Comparison of ENCODE assay signal across 15 mouse cellular contexts in genomic region chr11:103324723-103325122, GRCm38 (mm10). TPM values are rescaled to one million over a fixed set of nuclear protein-coding genes. Genes with fewer than 3 reads are reported as not detected.
DNase-seq lines count a peak whose midpoint lies in the region; ATAC-seq and TF ChIP-seq lines count a peak whose summit lies in the region.
"Had no signal": no experiment of that assay in that cellular context is flagged by ENCODE, and none has a peak within 500 bp of the region (broad histone marks: within the 10 kb centered on the region; RNA-seq: fewer than 3 reads in every experiment).

No protein-coding gene starts in this region.

- no peak overlapping the region for H3K4me3 ChIP-seq in embryonic facial prominence, embryonic 15.5 days (replicated peaks)
- H3K4me3 ChIP-seq in embryonic facial prominence, embryonic 10.5 days = no peak overlapping the region
- no peak overlapping the region for H3K4me3 ChIP-seq in hindbrain, embryonic 14.5 days (replicated peaks; ENCODE audit: low read length)
- no peak overlapping the region for H3K4me3 ChIP-seq in hindbrain, embryonic 16.5 days (ENCODE audit: low read length)
- no peak overlapping the region for H3K4me3 ChIP-seq in midbrain, embryonic 13.5 days (replicated peaks)
- H3K4me3 ChIP-seq in midbrain, embryonic 16.5 days (ENCODE audit: low read depth, low read length) = no peak overlapping the region
- H3K4me3 ChIP-seq in limb, embryonic 10.5 days = no peak overlapping the region
- H3K4me3 ChIP-seq in layer of hippocampus, adult 2 months = no peak overlapping the region
- H3K4me3 ChIP-seq: forebrain, embryonic 15.5 days; left cerebral cortex, adult 2 months; limb, embryonic 12.5 days; stomach, embryonic 15.5 days had no signal

- WGBS in embryonic facial prominence, embryonic 15.5 days = 48% methylated on average over 13 of the region's 13 CpGs
- 68% methylated on average over 13 of the region's 13 CpGs for WGBS in embryonic facial prominence, embryonic 10.5 days
- WGBS in hindbrain, embryonic 14.5 days = 54% methylated on average over 13 of the region's 13 CpGs
- 47% methylated on average over 13 of the region's 13 CpGs for WGBS in hindbrain, embryonic 16.5 days
- 56% methylated on average over 13 of the region's 13 CpGs for WGBS in midbrain, embryonic 13.5 days
- WGBS in midbrain, embryonic 16.5 days = 59% methylated on average over 13 of the region's 13 CpGs
- 62% methylated on average over 13 of the region's 13 CpGs for WGBS in limb, embryonic 10.5 days

- no peak for TF ChIP-seq CTCF in layer of hippocampus, adult 2 months (conservative IDR thresholded peaks at IDR 0.05)

- H3K27ac ChIP-seq in embryonic facial prominence, embryonic 15.5 days (replicated peaks) = no peak overlapping the region
- H3K27ac ChIP-seq in embryonic facial prominence, embryonic 10.5 days (replicated peaks) = no peak overlapping the region
- H3K27ac ChIP-seq in hindbrain, embryonic 14.5 days = no peak overlapping the region
- H3K27ac ChIP-seq in hindbrain, embryonic 16.5 days (ENCODE audit: low read depth, low read length) = no peak overlapping the region
- no peak overlapping the region for H3K27ac ChIP-seq in midbrain, embryonic 13.5 days
- no peak overlapping the region for H3K27ac ChIP-seq in midbrain, embryonic 16.5 days (ENCODE audit: low read length)
- peak overlapping the region; percentile 30; the same call in 1 of the 2 replicates for H3K27ac ChIP-seq in limb, embryonic 10.5 days
- no peak overlapping the region for H3K27ac ChIP-seq in layer of hippocampus, adult 2 months
- H3K27ac ChIP-seq: forebrain, embryonic 15.5 days; left cerebral cortex, adult 2 months; limb, embryonic 12.5 days; liver, embryonic 14.5 days; stomach, embryonic 15.5 days had no signal

- H3K9me3 ChIP-seq in embryonic facial prominence, embryonic 15.5 days (replicated peaks) = no peaks in the 10 kb centered on the region
- no peaks in the 10 kb centered on the region for H3K9me3 ChIP-seq in embryonic facial prominence, embryonic 10.5 days
- no peaks in the 10 kb centered on the region for H3K9me3 ChIP-seq in hindbrain, embryonic 14.5 days (ENCODE audit: control insufficient read depth, low read length)
- no peaks in the 10 kb centered on the region for H3K9me3 ChIP-seq in hindbrain, embryonic 16.5 days (ENCODE audit: control insufficient read depth, low read length)
- H3K9me3 ChIP-seq in midbrain, embryonic 13.5 days = no peaks in the 10 kb centered on the region
- H3K9me3 ChIP-seq in midbrain, embryonic 16.5 days (replicated peaks; ENCODE audit: control insufficient read depth, low read length, poor library complexity, severe bottlenecking) = no peaks in the 10 kb centered on the region
- H3K9me3 ChIP-seq in limb, embryonic 10.5 days (replicated peaks) = no peaks in the 10 kb centered on the region
- H3K9me3 ChIP-seq: forebrain, embryonic 15.5 days; stomach, embryonic 15.5 days had no signal

- H3K36me3 ChIP-seq in embryonic facial prominence, embryonic 15.5 days = no peaks in the 10 kb centered on the region
- no peaks in the 10 kb centered on the region for H3K36me3 ChIP-seq in embryonic facial prominence, embryonic 10.5 days (replicated peaks)
- H3K36me3 ChIP-seq in hindbrain, embryonic 14.5 days (replicated peaks; ENCODE audit: control insufficient read depth, insufficient read depth) = no peaks in the 10 kb centered on the region
- H3K36me3 ChIP-seq in hindbrain, embryonic 16.5 days (ENCODE audit: control insufficient read depth, insufficient read depth, low read length) = no peaks in the 10 kb centered on the region
- H3K36me3 ChIP-seq in midbrain, embryonic 13.5 days = no peaks in the 10 kb centered on the region
- H3K36me3 ChIP-seq in midbrain, embryonic 16.5 days (ENCODE audit: control insufficient read depth, insufficient read depth, low read length) = no peaks in the 10 kb centered on the region
- H3K36me3 ChIP-seq in limb, embryonic 10.5 days = no peaks in the 10 kb centered on the region
- H3K36me3 ChIP-seq: forebrain, embryonic 15.5 days; limb, embryonic 12.5 days; stomach, embryonic 15.5 days had no signal

- 0 out of 2 replicates have a peak overlapping the region, but pooled peaks have one; percentile 2 for H3K4me2 ChIP-seq in embryonic facial prominence, embryonic 15.5 days (replicated peaks)
- no peak overlapping the region for H3K4me2 ChIP-seq in hindbrain, embryonic 14.5 days (replicated peaks)
- H3K4me2 ChIP-seq in hindbrain, embryonic 16.5 days (ENCODE audit: low read length) = no peak overlapping the region
- no peak overlapping the region for H3K4me2 ChIP-seq in midbrain, embryonic 13.5 days (replicated peaks)
- H3K4me2 ChIP-seq in midbrain, embryonic 16.5 days (ENCODE audit: low read length) = no peak overlapping the region
- H3K4me2 ChIP-seq: forebrain, embryonic 15.5 days; heart, embryonic 11.5 days; limb, embryonic 12.5 days; stomach, embryonic 15.5 days had no signal

- no peaks in the 10 kb centered on the region for H3K27me3 ChIP-seq in embryonic facial prominence, embryonic 15.5 days
- peaks cover 17% of the 10 kb centered on the region for H3K27me3 ChIP-seq in embryonic facial prominence, embryonic 10.5 days (replicated peaks; ENCODE audit: low read depth, poor library complexity, severe bottlenecking)
- no peaks in the 10 kb centered on the region for H3K27me3 ChIP-seq in hindbrain, embryonic 14.5 days (ENCODE audit: control insufficient read depth, insufficient read depth, low read length)
- H3K27me3 ChIP-seq in hindbrain, embryonic 16.5 days (replicated peaks; ENCODE audit: control insufficient read depth, insufficient read depth, low read length) = no peaks in the 10 kb centered on the region
- H3K27me3 ChIP-seq in midbrain, embryonic 13.5 days = peaks cover 3% of the 10 kb centered on the region; the same call in 1 of the 2 replicates
- H3K27me3 ChIP-seq in midbrain, embryonic 16.5 days (ENCODE audit: control insufficient read depth, insufficient read depth, low read depth, low read length) = no peaks in the 10 kb centered on the region
- peaks cover 31% of the 10 kb centered on the region for H3K27me3 ChIP-seq in limb, embryonic 10.5 days (ENCODE audit: low read depth, poor library complexity, severe bottlenecking)
- H3K27me3 ChIP-seq: forebrain, embryonic 15.5 days; stomach, embryonic 15.5 days had no signal

- ATAC-seq in embryonic facial prominence, embryonic 15.5 days (ENCODE audit: insufficient number of reproducible peaks, low FRiP score, low TSS enrichment, low read depth) = no peak
- ATAC-seq in hindbrain, embryonic 14.5 days (ENCODE audit: low FRiP score) = 0 out of 2 replicates have a peak, but pooled peaks have one; percentile 11
- no peak; the same call in 1 of the 2 replicates for ATAC-seq in hindbrain, embryonic 16.5 days
- ATAC-seq in midbrain, embryonic 13.5 days = 0 out of 2 replicates have a peak, but pooled peaks have one; percentile 17
- ATAC-seq in midbrain, embryonic 16.5 days = no peak

- DNase-seq in embryonic facial prominence, embryonic 10.5 days (ENCODE audit: low spot score) = no peak
- DNase-seq in hindbrain, embryonic 14.5 days (ENCODE audit: low spot score) = no peak
- DNase-seq in limb, embryonic 10.5 days (ENCODE audit: low spot score) = no peak
- DNase-seq in layer of hippocampus, adult 2 months (ENCODE audit: low spot score in 2 of 2) = no peak
- DNase-seq: thymus, adult 18-20 months had no signal

- peaks cover 10% of the 10 kb centered on the region for H3K4me1 ChIP-seq in embryonic facial prominence, embryonic 15.5 days
- H3K4me1 ChIP-seq in embryonic facial prominence, embryonic 10.5 days = peaks cover 12% of the 10 kb centered on the region
- H3K4me1 ChIP-seq in hindbrain, embryonic 14.5 days (replicated peaks; ENCODE audit: control insufficient read depth, insufficient read depth, low read length) = no peaks in the 10 kb centered on the region
- H3K4me1 ChIP-seq in hindbrain, embryonic 16.5 days (ENCODE audit: control insufficient read depth, insufficient read depth, low read depth, low read length) = no peaks in the 10 kb centered on the region
- H3K4me1 ChIP-seq in midbrain, embryonic 13.5 days (replicated peaks) = 0 out of 2 replicates have a peak, but pooled peaks cover 6% of the 10 kb centered on the region
- H3K4me1 ChIP-seq in midbrain, embryonic 16.5 days (ENCODE audit: control insufficient read depth, insufficient read depth, low read length) = peaks cover 6% of the 10 kb centered on the region; the same call in 1 of the 2 replicates
- peaks cover 11% of the 10 kb centered on the region; the same call in 1 of the 2 replicates for H3K4me1 ChIP-seq in limb, embryonic 10.5 days
- H3K4me1 ChIP-seq: stomach, embryonic 15.5 days had no signal

- no peak overlapping the region for H3K9ac ChIP-seq in embryonic facial prominence, embryonic 15.5 days
- no peak overlapping the region for H3K9ac ChIP-seq in hindbrain, embryonic 14.5 days
- no peak overlapping the region for H3K9ac ChIP-seq in hindbrain, embryonic 16.5 days (ENCODE audit: low read depth, low read length)
- H3K9ac ChIP-seq in midbrain, embryonic 13.5 days (replicated peaks) = no peak overlapping the region
- no peak overlapping the region for H3K9ac ChIP-seq in midbrain, embryonic 16.5 days (ENCODE audit: low read depth, low read length)
- H3K9ac ChIP-seq: forebrain, embryonic 15.5 days; limb, embryonic 12.5 days; liver, embryonic 14.5 days; stomach, embryonic 15.5 days had no signal

RNA-seq across cellular contexts. Expression of gene Arhgap27, which starts 38.8 kb away (rescaled TPM):
- 12.3 and 12.4 TPM in 2 replicates for polyA plus RNA-seq in embryonic facial prominence, embryonic 15.5 days (2015; fragmentation: Nextera tagmentation; extraction: Ambion mirVana)
- polyA plus RNA-seq in embryonic facial prominence, embryonic 10.5 days (2016; fragmentation: Nextera tagmentation; extraction: Ambion mirVana) = 5.3 and 5.8 TPM in 2 replicates
- 3.9 and 5.4 TPM in 2 replicates for polyA plus RNA-seq in hindbrain, embryonic 14.5 days (2014; fragmentation: Nextera tagmentation; extraction: Ambion mirVana)
- 4.8 and 5.6 TPM in 2 replicates for polyA plus RNA-seq in hindbrain, embryonic 16.5 days (2015; fragmentation: Nextera tagmentation; extraction: Ambion mirVana)
- polyA plus RNA-seq in midbrain, embryonic 13.5 days (2015; fragmentation: Nextera tagmentation; extraction: Ambion mirVana) = 1.7 and 2.6 TPM in 2 replicates
- polyA plus RNA-seq in midbrain, embryonic 16.5 days (2015; fragmentation: Nextera tagmentation; extraction: Ambion mirVana) = 3.8 and 4.4 TPM in 2 replicates
- 5.3 and 8.2 TPM in 2 replicates for polyA plus RNA-seq in limb, embryonic 10.5 days (2016; fragmentation: Nextera tagmentation; extraction: Ambion mirVana)
- total RNA-seq in layer of hippocampus, adult 2 months (2021) = 10 to 100 TPM; 11.8 to 14.0 TPM

RNA-seq across cellular contexts. Expression of gene Map3k14, which starts 57.5 kb away (rescaled TPM):
- 5.1 and 5.3 TPM in 2 replicates for polyA plus RNA-seq in embryonic facial prominence, embryonic 15.5 days (2015; fragmentation: Nextera tagmentation; extraction: Ambion mirVana)
- 3.1 and 3.2 TPM in 2 replicates for polyA plus RNA-seq in embryonic facial prominence, embryonic 10.5 days (2016; fragmentation: Nextera tagmentation; extraction: Ambion mirVana)
- 2.9 and 4.0 TPM in 2 replicates for polyA plus RNA-seq in hindbrain, embryonic 14.5 days (2014; fragmentation: Nextera tagmentation; extraction: Ambion mirVana)
- polyA plus RNA-seq in hindbrain, embryonic 16.5 days (2015; fragmentation: Nextera tagmentation; extraction: Ambion mirVana) = 4.6 and 4.7 TPM in 2 replicates
- polyA plus RNA-seq in midbrain, embryonic 13.5 days (2015; fragmentation: Nextera tagmentation; extraction: Ambion mirVana) = 3.6 and 5.0 TPM in 2 replicates
- 4.4 TPM in 2 replicates for polyA plus RNA-seq in midbrain, embryonic 16.5 days (2015; fragmentation: Nextera tagmentation; extraction: Ambion mirVana)
- 2.8 TPM in 2 replicates for polyA plus RNA-seq in limb, embryonic 10.5 days (2016; fragmentation: Nextera tagmentation; extraction: Ambion mirVana)
- 1 to 10 TPM; 3.3 TPM for total RNA-seq in layer of hippocampus, adult 2 months (2021)

Comparison
In these comparisons a context has a peak if more than half of its experiments do, and no peak if none do; other contexts are left out.
1. ATAC-seq: peak in hindbrain, embryonic 14.5 days (single experiment) and midbrain, embryonic 13.5 days (single experiment); none in embryonic facial prominence, embryonic 15.5 days (single experiment), hindbrain, embryonic 16.5 days (single experiment) and midbrain, embryonic 16.5 days (single experiment).